Mouse (Mus musculus): ENCODE results near the gene Tldc2.

Tldc2 gene

GRCm38 (mm10) chr2:157078059-157078792 is 8.6 kb upstream of the Tldc2 start:
- CTCF ChIA-PET, result no interaction called here

- CTCF ChIA-PET, result interaction anchor here (0.5 kb wide), 1 partner anchor 16 kb away, joined by 3 read pairs; no protein-coding TSS in a partner anchor
Measured at GRCm38 (mm10) chr2:157078793-157079700, 7.8 kb upstream of the Tldc2 start, which contains the start of gene Soga1. TSS of gene Soga1 (minus strand) at chr2:157079254.

DNA sequence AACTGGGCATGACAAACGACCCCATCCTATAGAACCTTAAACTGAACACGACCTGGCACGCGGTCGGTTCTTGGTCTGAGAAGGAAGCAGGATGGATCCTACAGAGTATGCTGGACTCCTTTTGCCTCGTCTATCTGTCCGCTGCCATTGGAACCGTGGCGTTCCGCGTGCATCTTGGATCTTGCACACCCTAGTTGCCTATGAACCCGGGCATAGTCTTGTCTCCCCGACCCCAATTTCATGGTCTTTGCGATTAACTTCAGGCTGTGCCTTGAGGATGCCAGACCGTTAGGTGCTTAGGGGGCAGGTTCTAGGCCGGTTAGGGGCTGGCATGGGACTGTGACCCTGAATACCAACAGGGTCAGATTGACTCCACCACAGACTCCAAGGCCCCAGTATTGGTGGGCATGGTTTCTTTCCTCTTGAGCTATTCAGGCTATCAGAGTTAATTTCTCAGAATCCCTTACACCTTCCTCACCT is 7.1 kb upstream of the Tldc2 start:
- CTCF ChIA-PET, result no interaction called here

DNA sequence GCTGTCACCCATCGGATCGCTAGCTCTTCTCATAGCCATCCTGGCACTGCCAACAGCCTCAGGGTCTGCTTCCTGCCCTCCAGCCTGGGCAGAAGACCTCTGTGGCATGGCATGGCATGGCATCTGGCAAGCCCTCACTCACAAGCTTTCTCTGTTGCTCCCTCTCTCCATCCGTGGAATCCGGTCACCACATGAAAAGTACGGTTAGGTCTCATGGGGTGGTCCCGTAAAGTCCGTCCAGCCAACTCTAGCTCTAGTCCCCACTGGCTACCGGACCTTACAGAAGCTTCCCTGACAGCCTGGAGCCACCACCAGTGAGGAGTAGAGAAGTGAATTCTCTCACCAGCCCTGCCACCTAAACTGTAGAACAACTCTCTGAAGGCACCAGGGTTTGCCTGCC is 5.5 kb upstream of the Tldc2 start:
- CTCF ChIA-PET, result no interaction called here

- CTCF ChIA-PET, result no interaction called here
Measured at GRCm38 (mm10) chr2:157081960-157082359, 4.9 kb upstream of the Tldc2 start.

- CTCF ChIA-PET, result interaction anchor here (0.7 kb wide), 1 partner anchor 184 kb away, joined by 3 read pairs; no protein-coding TSS in a partner anchor
Measured at GRCm38 (mm10) chr2:157084831-157085585, 1.8 kb upstream of the Tldc2 start.

GRCm38 (mm10) chr2:157087536-157088317 is 872 bp downstream of the Tldc2 start:
- CTCF ChIA-PET, result no interaction called here

GRCm38 (mm10) chr2:157092024-157092423 is 5.2 kb downstream of the Tldc2 start:
- CTCF ChIA-PET, result interaction anchor here (0.5 kb wide), 1 partner anchor 12 kb away, joined by 3 read pairs; no protein-coding TSS in a partner anchor

DNA sequence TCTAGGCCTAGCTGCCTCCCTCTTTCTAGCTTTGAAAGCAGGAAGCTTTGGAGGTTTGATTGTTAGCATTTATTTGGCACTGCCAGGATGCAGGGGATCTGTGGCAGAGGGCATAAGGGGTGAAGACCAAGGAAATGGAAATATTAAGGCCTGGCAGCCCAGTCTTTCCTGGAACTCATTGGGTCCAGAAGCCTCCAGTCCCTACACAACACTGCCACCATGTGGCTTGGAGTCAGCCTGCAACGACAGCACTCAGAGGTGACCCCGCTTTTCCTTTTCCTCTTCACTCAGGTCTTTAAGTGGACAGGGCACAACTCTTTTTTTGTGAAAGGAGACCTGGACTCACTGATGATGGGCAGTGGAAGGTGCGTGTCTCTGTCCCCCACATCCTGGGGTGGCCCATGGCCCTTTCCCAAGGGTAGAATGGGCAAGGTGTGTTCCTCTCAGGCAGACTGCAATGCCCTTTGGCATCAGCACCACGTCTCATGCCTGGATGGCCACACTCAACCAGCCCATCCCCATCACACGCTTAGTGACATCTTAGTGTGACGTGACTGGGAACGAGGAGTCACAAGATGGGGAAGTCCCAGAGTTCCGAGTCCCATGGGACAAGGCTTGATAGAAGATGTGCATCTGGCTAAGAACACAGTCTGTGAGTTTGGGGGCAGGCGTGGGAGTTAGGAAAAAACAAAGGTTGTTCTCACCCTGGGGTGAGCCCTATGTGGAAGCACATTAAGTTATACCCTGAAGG is 8.3 kb downstream of the Tldc2 start:
- CTCF ChIA-PET, result no interaction called here

DNA sequence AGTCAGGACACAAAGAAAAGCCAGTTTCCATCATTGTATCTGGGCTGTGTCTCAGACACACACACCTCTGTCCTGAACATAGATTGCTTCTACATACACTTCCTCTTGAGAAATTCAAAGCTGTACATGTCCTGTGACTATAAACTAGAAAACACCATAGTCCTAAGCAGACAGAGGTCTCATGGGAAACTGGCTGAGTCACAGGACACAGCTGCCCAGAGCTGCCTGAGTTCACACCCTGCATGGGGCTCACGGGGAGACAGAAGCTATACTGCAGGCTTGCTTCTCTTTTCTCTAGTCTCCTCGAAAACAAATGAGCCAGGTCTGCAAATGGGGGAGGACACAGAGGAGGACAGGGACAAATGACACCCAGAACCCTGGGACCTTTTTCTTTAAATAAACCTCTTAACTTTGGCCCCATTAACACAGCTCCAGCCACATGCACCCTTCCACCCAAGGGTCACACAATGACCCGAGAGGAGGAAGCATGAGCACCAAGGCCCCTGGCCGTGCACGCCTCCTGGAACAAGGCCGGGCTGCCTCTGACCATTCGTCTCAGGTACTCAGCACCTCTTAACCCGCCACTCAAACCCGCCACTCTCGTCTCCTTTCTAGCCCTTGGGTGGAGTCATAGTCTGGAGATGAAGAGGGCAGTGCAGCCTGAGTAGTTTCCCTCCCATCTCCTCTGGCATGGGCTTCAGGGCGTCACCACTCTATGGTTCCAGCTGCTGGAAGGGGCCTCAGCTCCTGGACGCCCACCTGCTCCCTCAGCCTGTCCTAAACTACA is 12.9 kb downstream of the Tldc2 start:
- CTCF ChIA-PET, result no interaction called here

- CTCF ChIA-PET, result no interaction called here
Measured at GRCm38 (mm10) chr2:157100319-157100605, 13.4 kb downstream of the Tldc2 start.

GRCm38 (mm10) chr2:157101650-157102049 is 14.8 kb downstream of the Tldc2 start:
- CTCF ChIA-PET, result no interaction called here

DNA sequence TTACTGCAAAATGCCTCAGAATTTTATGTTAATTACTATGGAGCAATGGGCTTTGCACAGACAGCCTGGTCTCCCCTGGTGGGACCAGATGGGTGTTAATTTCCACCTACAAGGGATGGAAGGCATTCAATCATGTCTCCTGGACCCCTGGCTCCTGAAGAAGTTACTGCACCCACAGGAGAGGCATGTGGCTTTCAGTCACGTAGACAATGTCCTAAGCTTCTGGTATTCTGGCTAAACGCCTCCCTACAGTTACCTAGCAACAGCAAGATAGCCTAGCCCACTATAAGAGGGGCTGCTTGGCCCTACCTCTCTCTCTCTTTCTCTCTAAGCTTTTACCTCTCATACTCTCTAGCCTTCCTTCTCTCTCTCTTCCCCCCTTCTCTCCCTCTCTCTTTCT is 15.4 kb downstream of the Tldc2 start:
- CTCF ChIA-PET, result no interaction called here

DNA sequence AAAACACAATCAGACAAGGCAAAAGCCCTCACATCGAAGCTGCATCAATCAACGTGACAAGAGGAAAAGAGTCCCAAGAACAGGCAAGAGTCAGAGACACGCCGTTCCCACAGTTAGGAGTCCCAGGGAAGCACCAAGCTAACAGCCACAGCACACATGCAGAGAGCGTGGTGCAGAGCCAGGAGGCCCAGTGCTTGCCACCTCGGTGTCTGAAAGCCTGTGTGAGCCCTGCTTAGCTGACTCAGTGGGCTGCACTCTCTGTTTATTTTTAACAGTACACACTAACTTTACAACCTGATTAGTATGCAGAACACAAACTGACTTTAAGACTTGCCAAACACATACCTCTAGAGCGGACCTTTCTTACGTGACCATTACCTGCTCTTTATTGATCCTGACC is 17.6 kb downstream of the Tldc2 start:
- CTCF ChIA-PET, result no interaction called here

DNA sequence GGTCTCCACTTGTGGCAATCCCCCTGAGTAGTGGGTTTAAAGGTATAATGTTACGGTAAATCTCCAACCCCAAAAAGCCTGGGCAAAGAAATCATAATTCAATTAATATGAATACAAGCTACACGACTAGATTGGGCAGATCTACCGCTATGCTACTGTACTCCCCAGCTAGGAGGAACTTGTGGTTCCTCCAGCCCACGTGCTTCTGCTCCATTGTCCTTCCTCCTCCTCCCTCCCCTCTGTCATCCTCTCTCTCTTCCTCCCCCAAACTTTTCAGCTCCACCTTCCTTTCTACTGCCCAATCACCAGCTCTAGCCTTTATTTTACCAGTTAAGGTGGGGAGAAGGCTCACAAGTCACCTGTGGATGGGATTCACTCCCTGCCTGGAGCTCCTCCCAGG is 21.4 kb downstream of the Tldc2 start:
- CTCF ChIA-PET, result interaction anchor here (0.5 to 0.8 kb wide), 2 partner anchors 15 to 17 kb away, joined by 3 read pairs; no protein-coding TSS in a partner anchor

- CTCF ChIA-PET, result interaction anchor here (0.7 kb wide), 1 partner anchor 13 kb away, joined by 3 read pairs; no protein-coding TSS in a partner anchor
Measured at GRCm38 (mm10) chr2:157116964-157117363, 30.1 kb downstream of the Tldc2 start.

GRCm38 (mm10) chr2:157118556-157118955 is 31.7 kb downstream of the Tldc2 start:
- CTCF ChIA-PET, result interaction anchor here (1.3 kb wide), 1 partner anchor 17 kb away, joined by 3 read pairs; no protein-coding TSS in a partner anchor

- CTCF ChIA-PET, result interaction anchor here (1.3 kb wide), 1 partner anchor 17 kb away, joined by 3 read pairs; no protein-coding TSS in a partner anchor
Measured at GRCm38 (mm10) chr2:157119075-157119474, 32.2 kb downstream of the Tldc2 start.

DNA sequence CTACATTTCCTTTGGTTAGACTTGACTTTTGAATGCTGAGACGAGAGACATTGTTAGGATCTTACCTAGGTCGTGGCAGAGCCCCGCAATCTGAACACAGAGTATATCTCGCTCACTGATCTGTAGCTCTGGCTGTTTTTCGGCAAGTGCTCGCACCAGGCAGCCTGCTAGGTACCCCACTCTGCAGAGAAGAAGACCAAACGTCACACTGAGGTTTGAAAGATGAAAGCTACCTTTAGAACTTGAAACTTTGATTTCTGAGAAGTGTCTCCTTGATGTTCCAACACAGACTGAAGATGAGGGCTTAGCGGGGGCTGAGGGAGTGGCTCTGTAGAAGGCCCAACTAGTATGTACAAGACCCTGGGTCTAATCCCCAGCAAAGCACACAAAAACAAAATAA is 34.9 kb downstream of the Tldc2 start:
- CTCF ChIA-PET, result no interaction called here

Measured in spleen, embryonic (tissue).